Mouse (Mus musculus): ENCODE results near the gene Klhl2. TPM values are rescaled to one million over a fixed set of nuclear protein-coding genes. Genes with fewer than 3 reads are reported as not detected.
A peak's percentile ranks its signal among the peaks of the same experiment; 100 is the strongest.

The Klhl2 gene
- total RNA-seq, 2 experiments from 2014 or later = 7.9 to 10.0 TPM

DNA sequence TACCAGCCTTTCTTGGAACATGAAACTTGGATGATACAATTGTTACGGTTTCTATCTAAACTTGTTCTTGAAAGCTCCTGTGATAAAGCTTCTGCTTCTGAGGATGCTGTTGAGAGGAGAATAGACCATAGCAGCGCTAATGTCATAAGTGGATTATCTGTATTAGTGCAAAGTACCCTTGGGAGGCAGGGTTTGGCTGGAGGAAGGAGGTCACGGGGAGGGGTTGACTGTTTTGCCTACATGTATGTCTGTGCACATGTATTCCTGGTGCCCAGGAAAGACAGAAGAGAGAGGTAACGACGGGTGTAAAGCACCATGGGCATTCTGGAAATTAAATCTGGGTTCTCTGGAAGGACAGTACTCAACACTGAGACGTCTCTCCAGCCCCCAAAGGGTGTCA, 75.7 kb downstream of the Klhl2 start:
- no peak for DNase-seq (ENCODE audit: low spot score in 2 of 2)

DNA sequence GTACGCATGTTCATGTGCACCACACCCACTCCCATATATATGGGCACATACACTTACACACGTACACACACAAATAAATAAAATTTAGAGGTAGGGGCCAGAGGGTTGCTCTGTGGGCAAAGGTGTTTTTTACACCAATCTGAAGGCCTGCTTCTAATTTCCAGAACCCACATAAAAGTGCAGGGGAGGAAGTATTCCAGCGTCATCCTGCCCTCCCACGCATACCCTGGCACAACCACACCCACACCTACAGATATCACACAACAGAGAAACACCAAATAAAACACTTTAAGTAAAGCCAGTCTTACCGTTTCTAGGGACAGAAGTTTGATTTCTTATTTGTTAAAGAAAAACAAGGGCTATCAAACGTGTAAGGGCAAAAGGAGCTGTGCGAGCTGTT, 79.0 kb downstream of the Klhl2 start:
- DNase-seq (ENCODE audit: low spot score in 2 of 2) = no peak

DNA sequence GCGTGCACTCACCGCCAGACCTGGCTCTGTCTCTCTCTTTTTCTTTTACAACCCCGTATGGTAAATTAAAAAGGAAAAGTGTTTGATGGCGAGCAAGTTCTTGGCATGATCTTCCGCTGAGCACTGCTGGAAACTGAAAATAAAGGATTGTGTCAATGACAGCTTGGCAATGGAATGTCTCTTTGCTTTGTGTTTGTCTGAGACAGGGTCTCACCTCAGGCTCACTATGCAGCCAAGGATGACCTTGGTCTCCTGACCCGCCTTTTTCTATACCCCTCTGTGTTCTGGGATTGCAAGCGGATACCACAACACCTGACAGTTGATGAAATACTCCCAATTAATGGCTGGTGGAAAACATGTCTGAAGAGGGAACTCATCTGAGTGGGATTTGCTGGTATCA, 80.2 kb downstream of the Klhl2 start:
- DNase-seq (ENCODE audit: low spot score in 2 of 2) = no peak

DNA sequence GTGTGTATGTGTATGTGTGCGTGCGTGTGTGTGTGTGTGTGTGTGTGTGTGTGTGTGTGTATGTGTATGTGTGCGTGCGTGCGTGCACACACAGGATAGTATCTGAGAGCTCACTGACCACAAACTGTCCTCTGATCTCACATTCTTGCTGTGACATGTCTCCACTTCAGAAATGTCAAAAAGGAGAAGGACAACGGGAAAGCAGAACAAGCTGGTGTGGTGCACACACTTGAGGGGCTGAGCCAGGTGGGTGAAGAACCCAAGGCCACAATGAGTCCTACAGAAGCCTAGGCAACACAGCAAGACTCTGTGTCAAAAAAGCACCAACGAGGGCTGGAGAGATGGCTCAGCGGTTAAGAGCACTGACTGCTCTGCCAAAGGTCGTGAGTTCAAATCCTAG, 81.2 kb downstream of the Klhl2 start:
- no peak for DNase-seq (ENCODE audit: low spot score in 2 of 2)

DNA sequence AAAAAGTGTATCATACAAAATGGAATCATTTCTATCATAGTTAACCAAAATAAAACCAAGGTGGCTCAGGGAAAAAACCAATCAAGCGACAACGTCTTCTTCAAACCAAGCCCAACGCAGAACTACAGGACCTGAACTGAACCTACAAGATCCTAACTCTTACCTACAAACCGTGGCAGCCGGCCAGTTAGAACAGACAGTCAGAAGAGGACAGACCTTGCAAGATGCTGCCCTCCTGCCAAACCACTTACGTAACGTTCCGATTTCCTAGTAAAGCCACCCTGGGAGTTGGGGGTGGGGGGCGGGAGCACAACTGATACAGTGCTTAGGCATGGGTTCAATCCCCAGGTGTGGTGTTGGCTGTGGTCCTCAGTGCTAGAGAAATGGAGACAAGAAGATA, 82.8 kb downstream of the Klhl2 start:
- DNase-seq (ENCODE audit: low spot score in 2 of 2) = no peak

DNA sequence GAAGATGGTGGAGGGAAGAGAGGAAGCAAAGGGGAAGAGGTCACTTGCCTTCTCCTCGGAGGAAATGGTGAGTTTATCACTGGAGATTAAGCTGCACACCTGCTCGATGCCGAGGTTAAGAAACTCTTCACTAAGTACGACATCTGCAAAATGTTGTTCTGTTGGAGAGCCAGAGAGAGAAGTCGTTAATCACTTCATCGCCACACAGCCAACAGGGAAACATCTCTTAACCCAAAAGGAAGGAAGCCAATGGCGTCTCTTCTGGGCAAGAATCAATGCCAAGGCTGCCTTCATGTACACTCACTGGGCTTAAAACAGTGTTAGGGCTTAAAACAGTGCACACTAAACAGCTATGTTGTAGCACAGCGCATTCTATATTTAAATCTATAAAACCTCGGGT, 85.7 kb downstream of the Klhl2 start:
- no peak for DNase-seq (ENCODE audit: low spot score in 2 of 2)

DNA sequence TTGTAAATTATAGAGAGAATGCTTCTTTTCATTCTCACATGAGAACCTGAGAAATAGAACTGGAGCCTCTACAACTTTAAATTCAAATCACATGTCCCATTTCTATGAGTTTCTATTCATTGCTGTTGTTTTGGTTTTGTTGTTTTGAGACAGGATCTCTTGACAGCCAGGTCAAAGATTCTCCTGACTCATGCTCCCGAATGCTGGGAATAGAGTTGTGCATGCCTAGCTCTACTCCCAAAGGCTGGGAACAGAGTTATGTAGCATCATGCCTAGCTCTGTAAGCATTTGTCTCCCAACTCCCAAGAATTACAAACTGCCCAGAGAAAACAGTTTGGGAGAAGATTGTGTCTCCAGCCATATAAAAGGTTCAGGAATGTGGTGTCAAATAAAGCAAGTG, 87.1 kb downstream of the Klhl2 start:
- no peak for DNase-seq (ENCODE audit: low spot score in 2 of 2)

DNA sequence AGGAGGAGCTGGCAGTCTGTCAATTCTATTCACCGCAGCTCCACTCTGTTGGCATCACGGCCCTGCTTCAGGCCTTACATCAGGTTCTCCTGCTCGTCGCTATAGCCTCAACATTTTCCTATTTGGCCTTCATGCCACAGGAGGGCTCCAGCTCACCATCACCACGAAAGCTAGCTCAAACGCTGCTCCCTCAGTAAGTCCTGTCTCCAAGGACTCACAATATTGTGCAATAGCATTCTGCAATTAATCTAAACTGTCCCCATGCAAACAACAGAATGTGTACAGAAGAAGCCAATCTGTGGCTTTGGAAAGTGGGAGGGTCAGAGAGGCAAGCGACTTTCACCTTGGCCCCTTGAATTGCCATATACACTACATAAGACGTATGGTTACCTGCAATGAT, 88.4 kb downstream of the Klhl2 start:
- no peak for DNase-seq (ENCODE audit: low spot score in 2 of 2)

DNA sequence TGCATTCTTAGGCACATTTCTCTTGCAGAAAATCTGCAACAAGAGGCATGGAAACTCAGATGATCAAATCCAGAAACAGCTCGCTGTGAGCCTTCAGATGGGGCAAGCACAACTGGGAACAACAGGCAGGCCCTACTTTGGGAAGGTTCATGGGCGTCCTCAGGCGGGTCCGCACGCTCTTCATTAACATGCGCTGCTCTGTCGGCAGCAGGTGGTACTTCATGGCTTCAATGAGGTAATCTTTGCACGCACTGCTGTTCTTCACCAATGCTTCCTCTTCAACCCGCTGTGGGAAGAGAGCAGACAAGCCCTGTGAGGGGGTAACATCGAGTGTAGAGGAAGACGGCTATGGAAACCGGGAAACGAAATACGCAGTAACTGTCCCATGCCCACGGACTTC, 91.9 kb downstream of the Klhl2 start:
- DNase-seq (ENCODE audit: low spot score in 2 of 2) = no peak

DNA sequence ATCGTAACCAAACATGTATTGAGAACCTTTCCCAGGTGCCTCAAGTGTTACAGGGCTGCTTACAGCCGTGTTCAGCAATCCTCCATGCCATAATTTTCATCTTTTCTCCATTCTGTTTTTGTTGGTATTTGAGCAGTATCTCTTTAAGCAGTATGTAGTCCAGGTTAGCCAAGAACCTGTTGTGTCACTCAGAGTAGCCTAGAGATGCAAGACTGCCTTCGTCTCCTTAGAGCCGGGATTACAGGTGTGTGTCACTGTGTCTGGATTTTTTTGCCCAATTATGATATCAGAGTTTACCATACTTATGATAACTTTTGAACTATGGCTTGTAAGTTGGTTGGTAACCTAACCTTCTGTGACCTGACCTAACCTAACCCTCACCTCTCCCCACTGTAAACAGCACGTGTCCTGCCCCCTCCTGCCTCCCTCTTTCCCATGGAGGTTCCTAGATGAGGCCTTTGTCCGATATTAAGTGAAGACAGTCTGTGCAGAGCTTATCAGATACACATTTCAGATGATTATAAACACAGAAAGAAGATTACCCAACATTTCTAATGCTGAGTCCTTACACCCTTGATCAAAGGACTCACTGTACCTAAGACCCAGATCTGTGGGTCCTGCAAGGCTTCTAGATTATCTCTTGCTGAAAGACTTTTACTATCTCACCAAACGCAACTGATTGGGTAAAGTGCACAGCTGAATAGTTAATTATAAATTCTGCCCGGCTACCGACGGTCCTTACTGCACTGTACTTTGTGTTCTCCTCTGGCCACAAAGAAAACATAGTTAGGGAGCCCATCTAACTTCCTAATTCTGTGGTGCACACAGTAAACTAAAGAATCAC, 103.4 kb downstream of the Klhl2 start:
- DNase-seq (ENCODE audit: low spot score in 2 of 2) = no peak

DNA sequence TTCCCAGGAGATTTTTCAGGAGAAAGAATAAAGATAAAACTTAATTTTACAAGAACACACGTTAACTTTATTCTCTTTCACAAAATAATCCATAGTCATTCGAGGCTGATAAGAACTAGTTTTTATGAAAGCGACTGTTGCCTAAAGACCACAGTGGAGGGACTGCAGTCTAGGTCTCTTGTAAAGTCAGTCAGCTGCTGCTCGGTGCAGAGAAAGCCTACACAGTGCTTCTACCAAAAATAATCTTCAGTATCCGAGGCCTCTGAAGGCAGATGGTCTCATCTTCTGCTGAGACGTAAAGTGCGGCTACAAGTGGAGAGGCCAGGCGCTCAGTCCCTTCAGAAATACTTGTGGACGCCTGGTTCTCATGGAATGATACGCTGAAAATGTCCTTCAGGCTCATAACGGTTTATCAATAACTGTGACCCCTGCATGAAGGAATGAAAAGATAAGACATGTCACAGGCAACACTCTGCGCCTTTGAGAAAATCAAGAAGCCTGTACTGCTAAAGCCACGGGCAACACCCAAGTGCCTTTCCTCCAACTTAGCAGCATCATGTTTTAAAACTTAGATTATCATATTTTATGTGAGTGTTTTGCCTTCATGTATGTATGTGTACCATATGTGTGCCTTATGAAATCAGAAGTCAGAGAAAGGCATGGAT, 109.1 kb downstream of the Klhl2 start:
- no peak for DNase-seq (ENCODE audit: low spot score in 2 of 2)

DNA sequence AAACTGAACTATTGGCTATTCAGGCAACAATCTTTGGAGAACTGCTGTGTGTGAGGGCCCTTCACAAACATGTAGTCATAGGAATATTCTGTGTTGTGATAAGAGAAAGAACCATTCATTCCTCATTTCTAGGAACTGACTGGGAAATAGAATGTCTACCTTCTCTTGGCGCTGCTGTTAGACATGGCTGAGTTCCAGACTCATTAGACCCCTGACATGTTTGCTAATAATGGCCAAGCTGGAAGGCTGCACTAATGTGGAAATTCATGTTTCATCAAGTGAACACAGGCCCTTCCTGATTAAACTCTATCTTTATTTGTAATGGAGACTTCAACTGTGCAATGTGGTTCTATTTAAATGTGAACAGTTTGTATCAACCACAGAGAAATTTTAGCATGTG, 110.9 kb downstream of the Klhl2 start:
- DNase-seq (ENCODE audit: low spot score in 2 of 2) = no peak

DNA sequence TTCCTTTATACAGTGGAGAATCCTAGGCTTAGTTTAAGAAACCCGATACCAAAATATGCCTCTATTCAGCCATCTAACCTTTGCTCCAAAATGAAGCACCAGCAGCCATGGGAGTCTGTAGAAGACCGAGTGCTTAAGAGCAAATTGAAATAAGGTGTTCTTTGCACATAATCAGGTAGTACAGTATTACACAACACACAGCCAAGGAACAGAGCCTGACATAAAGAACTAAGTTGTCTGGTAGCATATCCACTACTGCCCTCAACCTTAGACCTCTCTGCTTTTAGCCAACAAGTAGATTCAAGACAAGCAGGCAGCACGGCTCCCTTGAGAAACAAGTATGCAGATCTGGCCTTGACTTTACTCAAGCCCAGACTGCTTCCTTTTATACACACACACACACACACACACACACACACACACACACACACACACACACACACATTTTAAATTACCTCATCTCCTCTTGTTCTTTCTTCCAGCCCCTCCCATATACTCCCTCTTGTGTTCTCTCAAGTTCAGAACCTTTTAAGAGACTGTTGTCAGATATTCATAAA, 113.0 kb downstream of the Klhl2 start:
- no peak for DNase-seq (ENCODE audit: low spot score in 2 of 2)

DNA sequence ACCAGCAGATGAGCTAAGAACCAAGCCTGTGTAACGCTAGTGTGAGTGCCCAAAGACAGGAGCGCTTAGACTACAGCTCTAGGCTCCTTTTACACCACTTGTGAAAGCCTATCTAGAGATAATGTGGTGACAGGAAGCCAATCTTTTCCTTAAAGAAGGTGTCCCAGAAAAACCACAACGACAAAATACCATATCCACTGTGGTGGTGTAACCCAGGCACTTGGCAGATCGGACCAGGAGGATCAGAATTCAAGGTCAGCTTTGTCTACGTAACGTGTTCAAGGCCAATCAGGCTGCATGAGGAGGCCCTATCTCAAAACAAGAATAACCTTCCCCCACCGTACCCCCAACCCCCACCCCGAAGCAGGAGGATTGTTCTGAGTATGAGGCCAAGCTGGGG, 114.7 kb downstream of the Klhl2 start:
- DNase-seq (ENCODE audit: low spot score in 2 of 2) = no peak

DNA sequence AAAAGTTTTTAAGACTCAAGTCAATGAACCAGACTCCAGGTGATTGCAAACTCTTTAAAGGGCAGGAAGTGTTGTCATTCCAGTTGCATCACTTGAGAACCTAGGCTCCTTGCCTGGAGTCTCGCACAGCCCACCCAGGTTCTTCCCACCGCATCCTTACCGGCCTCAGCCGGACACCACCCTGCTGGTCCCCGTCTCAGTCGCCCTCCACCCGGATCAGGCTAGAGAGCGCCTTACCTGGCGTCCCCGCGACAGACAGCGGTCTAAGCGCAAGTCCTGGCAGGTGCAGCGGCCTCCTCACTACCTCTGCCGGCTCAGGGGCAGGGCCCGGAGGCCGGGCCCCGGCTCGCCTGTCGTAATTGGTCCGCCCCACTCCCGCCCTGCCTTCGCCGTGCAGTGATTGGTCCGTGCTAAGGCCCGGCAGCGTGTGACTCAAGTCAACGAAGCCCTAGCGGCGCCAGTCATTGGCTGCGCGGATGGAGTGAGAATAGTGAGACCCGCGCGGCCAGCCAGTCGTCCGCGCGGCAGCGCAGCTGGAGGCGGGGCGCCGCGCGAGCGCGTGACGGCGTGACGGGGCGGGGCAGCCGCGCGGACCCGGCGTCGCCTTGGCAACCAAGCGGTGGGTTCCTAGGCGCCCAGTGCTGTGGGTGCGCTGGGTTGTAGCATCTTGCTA, 116.4 kb downstream of the Klhl2 start, which contains the start of gene Msmo1:
TSS of gene Msmo1 (minus strand) at position 522 of the 673 bp plus-strand sequence.
- peak; percentile 86 to 96 for DNase-seq (ENCODE audit: low spot score in 2 of 2)

DNA sequence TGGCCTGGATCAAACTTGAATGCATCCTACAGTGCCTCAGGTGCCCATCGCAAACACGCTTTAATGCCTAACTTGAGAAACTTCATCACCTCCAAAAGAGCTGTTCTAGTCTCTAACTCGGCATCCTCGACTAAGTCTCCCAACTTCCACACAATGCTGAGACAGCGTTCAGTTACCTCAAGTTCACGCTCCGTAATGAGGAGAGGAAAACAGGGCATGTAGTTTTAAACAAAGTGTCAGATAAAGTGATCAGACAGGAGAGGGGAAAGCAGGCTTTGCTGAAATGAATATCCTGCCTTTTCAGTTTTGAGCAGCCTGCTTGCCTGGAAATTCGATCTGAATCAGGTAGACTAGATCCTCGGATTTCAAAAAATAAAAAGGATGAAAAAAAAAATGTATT, 117.2 kb downstream of the Klhl2 start:
- DNase-seq (ENCODE audit: low spot score in 2 of 2) = no peak

DNA sequence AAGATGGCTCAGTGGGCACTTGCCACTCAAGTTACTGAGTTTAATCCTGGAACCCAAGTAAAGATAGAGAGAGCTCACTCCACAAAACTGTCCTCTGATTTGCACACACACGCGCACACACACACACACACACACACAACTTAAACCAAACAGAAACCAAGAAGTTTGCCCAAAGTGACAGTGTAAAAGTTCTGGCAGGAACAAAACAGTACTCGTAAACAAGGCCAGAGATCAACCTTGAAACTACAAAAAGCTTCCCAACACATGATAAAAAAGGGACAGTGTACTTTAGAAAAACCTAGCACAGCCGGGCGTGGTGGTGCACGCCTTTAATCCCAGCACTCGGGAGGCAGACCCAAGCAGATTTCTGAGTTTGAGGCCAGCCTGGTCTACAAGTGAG, 121.7 kb downstream of the Klhl2 start:
- no peak for DNase-seq (ENCODE audit: low spot score in 2 of 2)

DNA sequence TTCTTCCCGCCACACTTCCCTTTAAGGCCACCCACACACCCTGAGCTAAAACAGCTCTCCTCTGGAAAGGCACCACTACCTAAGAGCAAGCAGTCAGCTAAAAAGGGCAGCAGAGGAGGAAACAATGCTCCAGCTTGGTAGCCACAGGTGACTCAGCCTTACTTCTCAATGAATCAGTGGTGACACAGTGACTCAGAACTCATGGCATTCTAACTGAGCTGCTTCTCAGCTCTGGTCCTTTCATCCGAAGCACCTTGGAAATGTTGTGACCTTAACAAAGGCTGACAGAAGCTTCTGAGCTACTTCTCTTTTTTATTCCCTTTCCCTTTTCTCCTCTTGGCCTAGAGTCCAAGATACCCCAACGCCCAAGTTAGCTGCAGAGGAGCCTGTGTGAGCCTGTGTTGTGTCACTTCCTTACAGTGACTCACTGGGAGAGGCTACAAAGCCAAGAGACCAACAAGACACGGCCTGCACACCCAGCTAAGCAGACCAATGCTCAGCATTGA, 123.6 kb downstream of the Klhl2 start:
- DNase-seq (ENCODE audit: low spot score in 2 of 2) = no peak

DNA sequence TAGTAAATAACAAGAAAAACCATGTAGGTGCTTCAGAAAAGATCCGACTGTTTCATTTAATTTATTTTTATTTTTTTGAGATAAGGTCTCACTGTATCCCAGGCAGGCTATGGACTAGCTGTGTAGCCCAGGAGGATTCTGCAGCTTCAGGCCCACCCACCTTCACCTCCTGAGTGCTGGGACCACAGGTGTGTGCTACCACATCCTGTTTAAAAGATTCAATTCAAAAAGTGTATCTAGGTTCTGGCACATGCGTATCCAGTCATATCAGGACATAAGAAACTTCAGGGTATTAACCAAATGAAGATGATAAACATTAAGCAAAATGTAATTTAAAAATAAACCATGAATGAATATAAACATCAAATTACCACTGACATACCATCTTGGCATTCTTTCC, 126.6 kb downstream of the Klhl2 start:
- no peak for DNase-seq (ENCODE audit: low spot score in 2 of 2)

DNA sequence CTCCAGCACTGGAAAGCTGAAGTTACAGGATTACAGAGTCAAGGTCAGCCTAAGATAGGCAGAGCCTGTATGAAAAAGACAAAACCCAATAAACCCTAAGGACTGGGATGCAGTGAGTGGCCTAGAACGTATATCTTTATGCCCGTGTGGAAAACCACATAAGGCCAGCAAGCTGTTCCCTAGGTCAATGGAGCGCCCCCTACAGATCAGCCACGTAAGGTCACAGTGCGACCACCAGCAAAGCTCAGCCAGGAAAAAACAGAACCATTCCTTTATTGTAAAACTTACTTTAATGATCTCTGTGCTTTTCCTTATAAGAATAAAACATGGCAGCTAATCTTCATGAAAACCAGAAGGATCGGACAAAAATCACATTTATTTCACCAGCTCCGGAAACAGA, 131.9 kb downstream of the Klhl2 start:
- DNase-seq (ENCODE audit: low spot score in 2 of 2) = no peak

DNA sequence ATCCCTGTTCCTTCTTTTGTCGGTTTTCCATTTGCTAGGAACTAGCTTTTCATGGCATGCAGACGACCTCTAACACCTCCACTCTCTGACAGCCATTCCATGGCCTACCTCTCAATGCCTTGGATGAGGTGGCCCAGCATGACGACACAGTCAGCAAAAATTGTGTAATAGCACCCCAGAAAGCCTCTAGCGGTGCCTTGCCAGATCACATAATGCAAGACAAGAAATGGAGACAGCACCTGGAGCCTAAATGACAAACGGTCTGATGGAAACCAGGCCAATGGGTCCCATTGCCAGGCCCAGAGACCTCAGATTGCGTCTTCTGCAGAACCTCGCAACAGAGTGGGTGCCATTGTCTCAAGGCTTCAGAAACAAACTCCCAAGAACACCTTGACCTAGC, 137.3 kb downstream of the Klhl2 start:
- no peak for DNase-seq (ENCODE audit: low spot score in 2 of 2)

DNA sequence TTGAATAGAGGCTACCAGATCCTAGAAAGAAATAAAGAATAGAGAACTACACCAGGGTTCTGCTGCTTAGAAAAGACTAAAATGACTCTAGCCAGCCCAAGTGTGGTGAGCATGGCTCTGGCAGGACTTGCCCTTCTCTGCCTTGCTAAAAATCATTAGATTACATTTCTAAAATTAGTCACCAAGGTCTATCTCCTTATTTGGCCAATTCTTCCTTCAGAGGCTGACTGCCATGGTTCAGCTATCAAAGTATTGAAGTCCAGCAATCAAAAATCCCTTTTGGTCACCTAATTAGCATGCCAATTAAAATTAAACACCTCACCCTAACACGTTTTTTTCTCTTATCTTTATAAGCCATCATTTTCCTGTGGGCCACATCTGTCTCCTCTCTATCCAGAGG, 138.3 kb downstream of the Klhl2 start:
- DNase-seq (ENCODE audit: low spot score in 2 of 2) = no peak
